Mouse (Mus musculus) kidney, postnatal 14 days (tissue): Measurements from ENCODE around the gene Wwc2.

Experiments
- DNase-seq: peaks from one replicate; pipeline ENCODE4 v3.0.0; 2022; ENCODE audit warnings: mixed read lengths

Wwc2 gene

DNA sequence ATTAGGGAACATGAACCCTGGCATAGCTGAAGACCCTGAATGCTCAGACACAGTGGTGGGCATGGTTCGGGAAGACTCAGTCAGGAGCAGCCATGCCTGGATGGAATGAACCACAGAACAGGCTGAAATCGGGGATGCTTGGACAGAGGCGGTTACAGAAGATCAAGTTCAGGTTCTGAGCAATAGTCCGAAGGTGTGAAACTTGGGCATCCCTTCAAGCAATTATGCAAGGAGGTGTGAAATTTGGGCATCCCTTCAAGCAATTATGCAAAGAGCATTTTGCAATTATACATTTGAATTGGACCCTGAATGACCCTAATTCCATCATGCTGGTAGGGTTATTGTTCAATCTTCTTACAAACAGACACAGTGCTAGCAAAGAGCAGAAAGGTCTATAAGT lies 208.8 kb downstream of the Wwc2 start:
- DNase-seq = peak; percentile 26

DNA sequence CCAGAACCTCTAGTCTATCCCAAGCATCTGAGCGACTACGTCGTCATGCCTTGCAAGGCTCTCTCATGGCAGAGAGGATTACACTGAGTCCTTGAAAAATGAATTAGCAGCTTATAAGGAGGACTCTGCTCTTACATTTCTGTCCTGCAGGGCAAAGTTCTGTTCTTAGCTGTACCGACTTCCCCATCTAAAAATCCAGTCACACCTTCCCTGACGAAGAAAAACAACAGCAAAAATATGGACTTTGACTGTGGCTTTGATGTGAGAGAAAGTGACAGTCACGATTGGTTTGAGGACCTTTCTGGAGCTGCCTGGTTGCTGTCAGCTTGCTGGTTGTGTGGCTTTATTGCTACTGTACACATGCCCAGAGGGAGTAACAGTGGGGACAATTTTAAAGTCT lies 211.1 kb downstream of the Wwc2 start:
- DNase-seq = peak; percentile 23

DNA sequence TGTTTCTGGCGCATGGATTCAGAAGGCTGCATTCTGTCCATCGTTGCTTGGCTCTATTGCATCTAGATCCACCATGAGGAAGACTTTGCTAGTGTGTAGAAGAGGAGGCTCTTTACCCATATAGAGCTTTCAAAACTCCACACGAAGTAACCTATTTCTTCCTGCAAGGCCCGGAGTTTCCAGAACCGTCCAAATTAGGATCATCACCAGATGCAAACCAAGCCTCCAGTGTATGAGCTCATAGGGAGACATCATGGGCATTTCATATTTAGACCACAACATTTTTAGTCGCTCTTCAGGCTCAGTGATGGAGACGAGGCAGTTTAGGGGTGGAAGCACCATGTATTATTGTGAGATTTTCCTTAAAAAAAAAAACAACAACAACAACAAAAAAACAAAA lies 213.3 kb downstream of the Wwc2 start:
- no peak for DNase-seq
